Mouse (Mus musculus): ENCODE measurements around the gene Taf1a.

Gene Taf1a

GRCm38 (mm10) chr1:183414081-183414727 is 25.4 kb downstream of the Taf1a start:
- DNase-seq, result no peak

GRCm38 (mm10) chr1:183417873-183418272 is 29.1 kb downstream of the Taf1a start, which contains the start of gene Hhipl2:
TSS of gene Hhipl2 (plus strand) at chr1:183418215.
- DNase-seq, result no peak

GRCm38 (mm10) chr1:183419741-183420140 is 31.0 kb downstream of the Taf1a start:
- no peak for DNase-seq

- no peak for DNase-seq
Observed at GRCm38 (mm10) chr1:183420296-183420695, 31.5 kb downstream of the Taf1a start.

- DNase-seq, result no peak
Observed at GRCm38 (mm10) chr1:183424100-183424499, 35.3 kb downstream of the Taf1a start.

- no peak for DNase-seq
Observed at GRCm38 (mm10) chr1:183434918-183435317, 46.1 kb downstream of the Taf1a start.

- DNase-seq, result peak; percentile 89
Observed at GRCm38 (mm10) chr1:183439036-183439435, 50.3 kb downstream of the Taf1a start.

GRCm38 (mm10) chr1:183442015-183442774 is 53.4 kb downstream of the Taf1a start:
- peak; percentile 88 for DNase-seq

GRCm38 (mm10) chr1:183453066-183453465 is 64.3 kb downstream of the Taf1a start:
- DNase-seq, result no peak
